Mouse (Mus musculus) urinary bladder, adult 18-20 months (tissue): Measurements from ENCODE around the gene 4933427D14Rik.

ENCODE experiments used
- DNase-seq, 2 experiments: peaks; one replicate each; pipeline ENCODE4 v3.0.0; 2022; ENCODE audit warnings: low spot score in 2 of 2, mixed read lengths in 2 of 2

Gene 4933427D14Rik

GRCm38 (mm10) chr11:72207204-72207833 lies at the start of gene 4933427D14Rik, which contains the start of gene Txndc17:
4933427D14Rik (minus strand) TSS chr11:72207459.
Txndc17 (plus strand) TSS chr11:72207547.
- DNase-seq, result peak; percentile 81 to 93

- no peak for DNase-seq
These were observed 49.2 kb upstream of the 4933427D14Rik start for GRCm38 (mm10) chr11:72256441-72256840.

- DNase-seq, result no peak
These were observed 48.4 kb upstream of the 4933427D14Rik start for GRCm38 (mm10) chr11:72255629-72256028.

- DNase-seq, result no peak
These were observed 38.0 kb upstream of the 4933427D14Rik start for GRCm38 (mm10) chr11:72245196-72245753.

- no peak for DNase-seq
These were observed 33.0 kb upstream of the 4933427D14Rik start for GRCm38 (mm10) chr11:72240062-72240860.

- no peak for DNase-seq
These were observed 26.8 kb upstream of the 4933427D14Rik start for GRCm38 (mm10) chr11:72234013-72234412.

GRCm38 (mm10) chr11:72232991-72233390 lies 25.7 kb upstream of the 4933427D14Rik start:
- no peak for DNase-seq

GRCm38 (mm10) chr11:72232068-72232467 lies 24.8 kb upstream of the 4933427D14Rik start:
- no peak for DNase-seq

GRCm38 (mm10) chr11:72228513-72228912 lies 21.3 kb upstream of the 4933427D14Rik start:
- DNase-seq, result no peak

- no peak for DNase-seq
These were observed 19.6 kb upstream of the 4933427D14Rik start for GRCm38 (mm10) chr11:72226901-72227300.

- no peak for DNase-seq
These were observed 18.9 kb upstream of the 4933427D14Rik start for GRCm38 (mm10) chr11:72226020-72226791.

GRCm38 (mm10) chr11:72224865-72225264 lies 17.6 kb upstream of the 4933427D14Rik start:
- DNase-seq, result peak; percentile 35 to 67

GRCm38 (mm10) chr11:72223414-72223813 lies 16.2 kb upstream of the 4933427D14Rik start:
- DNase-seq, result no peak

- peak in 1 of 2 experiments; percentile 26 for DNase-seq
These were observed 14.0 kb upstream of the 4933427D14Rik start for GRCm38 (mm10) chr11:72221278-72221677.

- DNase-seq, result no peak
These were observed 9.9 kb upstream of the 4933427D14Rik start for GRCm38 (mm10) chr11:72217116-72217515.

- DNase-seq, result peak in 1 of 2 experiments; percentile 64
These were observed 8.1 kb upstream of the 4933427D14Rik start, which contains the start of gene Med31 for GRCm38 (mm10) chr11:72215410-72215797. Med31 (minus strand) TSS chr11:72215592.

GRCm38 (mm10) chr11:72214591-72215409 lies 7.5 kb upstream of the 4933427D14Rik start:
- peak; percentile 79 to 90 for DNase-seq

- DNase-seq, result no peak
These were observed 647 bp upstream of the 4933427D14Rik start for GRCm38 (mm10) chr11:72207834-72208377.

GRCm38 (mm10) chr11:72206341-72207203 lies 687 bp downstream of the 4933427D14Rik start, which contains the start of gene Gm43951:
Gm43951 (minus strand) TSS chr11:72206840.
- DNase-seq, result peak in 1 of 2 experiments; percentile 37
